Mouse (Mus musculus) kidney, embryonic 14.5 days (tissue): ENCODE measurements at regions not wholly inside any gene's neighbourhood (a gene's known extent, or its start where the extent isn't known, plus 50 kb on each side); places are given as distances from the start of the nearest gene placed in this dataset.

ENCODE experiments used
- ATAC-seq: fragments of 200-750 bp; cut with Nextera tagmentation; 2 replicates; pipeline ENCODE4 v1.8.0; 2017; ENCODE audit warnings: moderate number of reproducible peaks, mild to moderate bottlenecking, moderate TSS enrichment, moderate library complexity; ENCODE audit not compliant: low FRiP score, low TSS enrichment
- H3K27ac ChIP-seq: fragments of 300-500 bp; sonication (generic); 2 replicates; pipeline ENCODE4 v1.5.1; 2014; ENCODE audit warnings: low read depth, mild to moderate bottlenecking, low read length, moderate library complexity, mixed read lengths
- H3K27me3 ChIP-seq: fragments of 300-500 bp; sonication (generic); 2 replicates; pipeline ENCODE4 v1.6.1; 2014; ENCODE audit warnings: mild to moderate bottlenecking, low read length; ENCODE audit not compliant: control insufficient read depth, insufficient read depth
- H3K36me3 ChIP-seq: fragments of 300-500 bp; sonication (generic); 2 replicates; pipeline ENCODE4 v1.6.1; 2014; ENCODE audit warnings: low read length, mixed read lengths; ENCODE audit not compliant: control insufficient read depth, insufficient read depth
- H3K4me1 ChIP-seq: fragments of 300-500 bp; sonication (generic); 2 replicates; pipeline ENCODE4 v1.6.1; 2014; ENCODE audit warnings: low read length, mixed read lengths; ENCODE audit not compliant: control insufficient read depth, insufficient read depth
- H3K4me2 ChIP-seq: fragments of 300-500 bp; sonication (generic); replicated peaks from 2 replicates; pipeline ENCODE4 v1.6.1; 2014; ENCODE audit warnings: low read depth, mild to moderate bottlenecking, low read length
- H3K4me3 ChIP-seq: fragments of 300-500 bp; sonication (generic); 2 replicates; pipeline ENCODE4 v1.5.1; 2014; ENCODE audit warnings: mild to moderate bottlenecking, low read length
- H3K9ac ChIP-seq: fragments of 300-500 bp; sonication (generic); 2 replicates; pipeline ENCODE4 v1.6.1; 2014; ENCODE audit warnings: low read depth, mild to moderate bottlenecking, low read length, moderate library complexity
- H3K9me3 ChIP-seq: fragments of 300-500 bp; sonication (generic); 2 replicates; pipeline ENCODE4 v1.6.1; 2016; ENCODE audit warnings: low read length; ENCODE audit not compliant: control insufficient read depth
- whole genome bisulfite sequencing: fragments of 180-500 bp; shearing (Covaris S2); extraction: QIAGEN DNeasy Blood & Tissue Kit; methylation state at CpG from one replicate; pipeline ENCODE4 v1.1.7; 2014; 5-methylcytosine and 5-hydroxymethylcytosine counted together

DNA sequence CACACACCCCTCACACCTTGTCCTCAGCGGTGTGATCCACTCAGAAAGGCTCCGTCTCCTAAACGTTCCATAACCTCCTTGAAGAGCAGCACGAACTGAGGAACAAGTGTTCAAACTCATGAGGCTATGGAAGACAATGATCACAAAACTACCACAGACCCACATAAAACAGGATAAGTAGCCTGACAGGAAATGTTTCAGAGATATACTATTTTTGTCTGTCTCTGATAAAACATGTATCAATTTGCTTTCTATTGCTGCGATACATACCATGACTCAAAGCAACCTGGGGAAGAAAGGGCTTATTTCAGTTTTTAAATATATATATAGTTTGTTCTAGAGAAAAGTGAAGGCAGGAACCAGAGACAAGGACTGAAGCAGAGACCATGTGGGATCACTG, 3371.7 kb upstream of the Gm7489 start:
- 93% methylated on average over 5 of the region's 5 CpGs for WGBS

DNA sequence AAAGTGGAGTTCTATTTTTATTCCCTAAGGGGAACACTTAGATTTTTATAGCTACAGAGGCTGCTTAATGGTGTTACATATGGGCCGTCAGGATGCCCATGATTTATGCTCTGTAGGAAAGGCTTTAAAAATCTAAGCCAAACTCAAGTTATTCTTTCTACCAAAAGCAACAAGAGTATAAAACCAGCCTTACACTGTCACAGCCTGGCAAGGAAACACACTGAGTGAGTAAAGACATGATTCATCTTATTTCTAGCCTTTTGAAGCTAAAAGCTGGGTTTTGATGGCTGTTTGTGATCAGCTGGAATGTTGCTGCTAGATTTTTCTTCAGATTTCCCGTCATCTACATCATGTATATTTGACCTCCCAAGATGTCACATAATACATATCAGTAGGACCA, 3359.9 kb upstream of the Gm7489 start:
- Histone ChIP-seq H3K36me3 (no peaks in the 10 kb centered on the region), H3K9me3 (no peaks in the 10 kb centered on the region), H3K27me3 (no peaks in the 10 kb centered on the region), H3K4me3 (no peak overlapping the region), H3K27ac (no peak overlapping the region), H3K4me1 (no peaks in the 10 kb centered on the region), H3K9ac (no peak overlapping the region), H3K4me2 (no peak overlapping the region)
- WGBS, result 41% methylated on average over 2 of the region's 2 CpGs
- no peak for ATAC-seq

More for the DNA sequence above, 3371.7 kb upstream of the Gm7489 start:
- Histone ChIP-seq H3K4me2 (no peak overlapping the region), H3K9ac (no peak overlapping the region), H3K36me3 (no peaks in the 10 kb centered on the region), H3K27ac (no peak overlapping the region), H3K9me3 (no peaks in the 10 kb centered on the region), H3K4me1 (no peaks in the 10 kb centered on the region), H3K4me3 (no peak overlapping the region), H3K27me3 (no peaks in the 10 kb centered on the region)
- ATAC-seq, result no peak

DNA sequence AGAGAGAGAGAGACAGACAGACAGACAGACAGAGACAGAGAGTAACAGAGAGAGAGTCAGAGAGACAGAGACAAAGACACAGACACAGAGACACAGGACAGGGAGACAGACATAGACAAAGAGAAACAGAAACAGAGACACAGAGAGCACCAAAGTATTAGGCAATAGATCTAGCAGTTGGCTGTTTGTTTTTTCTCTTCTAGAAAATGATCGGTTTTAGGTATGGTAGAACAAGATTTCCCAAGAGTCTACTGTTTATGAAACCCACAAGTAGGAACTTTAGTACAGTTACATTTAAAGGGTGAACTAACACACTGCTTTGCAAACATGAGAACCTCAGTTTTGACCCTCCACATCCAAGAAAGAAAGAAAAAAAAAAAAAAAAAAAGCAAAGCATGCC, 3350.2 kb upstream of the Gm7489 start:
- H3K9ac ChIP-seq, result no peak overlapping the region
- H3K27me3 ChIP-seq, result no peaks in the 10 kb centered on the region
- no peak overlapping the region for H3K4me3 ChIP-seq
- WGBS, result 82% methylated on average over 1 of the region's 1 CpGs
- no peak overlapping the region for H3K27ac ChIP-seq
- no peaks in the 10 kb centered on the region for H3K36me3 ChIP-seq
- H3K9me3 ChIP-seq, result no peaks in the 10 kb centered on the region
- H3K4me1 ChIP-seq, result no peaks in the 10 kb centered on the region
- ATAC-seq, result no peak
- no peak overlapping the region for H3K4me2 ChIP-seq

DNA sequence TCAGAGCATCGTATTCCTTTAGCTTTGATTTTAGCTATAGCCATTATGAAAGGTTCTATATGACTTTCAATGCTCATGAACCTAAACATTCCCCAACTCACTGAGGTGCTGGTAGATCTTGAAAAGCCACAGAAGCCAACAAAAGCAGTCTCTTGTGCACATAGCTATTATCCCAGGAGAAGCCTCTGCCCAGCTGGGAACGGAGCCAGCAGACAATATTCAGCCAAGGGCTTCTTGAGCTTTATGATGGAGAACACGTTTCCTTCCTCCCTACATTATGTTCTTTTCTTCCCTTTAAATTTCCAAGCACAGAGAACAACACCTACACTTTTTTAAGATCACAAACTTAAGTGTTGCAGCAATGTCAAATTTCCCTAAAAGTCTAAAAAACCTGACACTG, 3321.1 kb upstream of the Gm7489 start:
- no peak overlapping the region for H3K4me2 ChIP-seq
- no peak overlapping the region for H3K9ac ChIP-seq
- no peak for ATAC-seq
- no peaks in the 10 kb centered on the region for H3K36me3 ChIP-seq
- WGBS, result 79% methylated on average over 3 of the region's 3 CpGs
- no peaks in the 10 kb centered on the region for H3K4me1 ChIP-seq
- no peaks in the 10 kb centered on the region for H3K9me3 ChIP-seq
- H3K4me3 ChIP-seq, result no peak overlapping the region
- no peaks in the 10 kb centered on the region for H3K27me3 ChIP-seq
- no peak overlapping the region for H3K27ac ChIP-seq

DNA sequence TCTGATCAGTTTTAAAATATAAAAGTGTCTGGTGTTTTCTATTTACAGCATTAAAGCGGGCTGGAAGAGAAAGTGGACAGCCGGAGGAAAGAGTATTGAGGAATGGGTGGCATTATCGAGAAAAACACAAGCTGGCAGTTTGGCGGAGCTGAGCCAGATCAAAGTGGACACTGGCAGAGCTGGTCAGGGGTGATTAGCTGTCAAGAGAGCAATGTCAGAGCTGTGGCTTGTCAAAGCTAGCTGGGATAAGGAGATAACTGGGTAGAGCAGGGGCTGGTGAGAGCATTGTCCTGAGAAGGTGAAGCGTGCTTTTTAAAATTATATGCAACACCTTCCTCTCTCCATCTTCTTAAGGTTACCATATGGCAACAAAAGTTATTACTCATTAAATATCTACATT, 3303.9 kb upstream of the Gm7489 start:
- Histone ChIP-seq H3K9me3 (peaks cover 7% of the 10 kb centered on the region; the same call in 1 of the 2 replicates), H3K4me3 (no peak overlapping the region), H3K36me3 (no peaks in the 10 kb centered on the region), H3K4me1 (no peaks in the 10 kb centered on the region), H3K27ac (no peak overlapping the region), H3K9ac (no peak overlapping the region), H3K27me3 (no peaks in the 10 kb centered on the region), H3K4me2 (no peak overlapping the region)
- 96% methylated on average over 5 of the region's 5 CpGs for WGBS
- no peak for ATAC-seq

DNA sequence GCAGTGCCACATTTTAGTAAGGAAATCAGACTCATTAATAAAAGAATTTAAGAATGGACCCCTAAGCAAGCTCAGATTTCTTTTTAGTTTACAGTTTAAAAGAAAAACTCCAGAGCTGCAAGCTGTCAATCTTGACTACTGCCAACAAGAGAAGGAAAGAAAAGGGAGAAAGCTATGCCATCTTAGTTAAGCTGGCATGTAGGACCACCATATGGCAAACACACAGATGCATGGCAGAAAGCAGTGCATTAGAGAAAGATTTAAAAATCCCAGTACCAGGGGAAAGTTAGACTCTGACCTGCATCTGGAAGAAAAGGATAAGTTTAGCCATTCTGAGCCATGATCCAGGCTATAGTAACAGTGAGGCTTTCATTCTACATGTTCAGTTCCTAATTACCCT, 3300.8 kb upstream of the Gm7489 start:
- no peak overlapping the region for H3K4me3 ChIP-seq
- ATAC-seq, result no peak
- H3K9me3 ChIP-seq, result peaks cover 7% of the 10 kb centered on the region; the same call in 1 of the 2 replicates
- no peak overlapping the region for H3K9ac ChIP-seq
- no peaks in the 10 kb centered on the region for H3K4me1 ChIP-seq
- H3K27me3 ChIP-seq, result no peaks in the 10 kb centered on the region
- no peak overlapping the region for H3K4me2 ChIP-seq
- H3K36me3 ChIP-seq, result no peaks in the 10 kb centered on the region
- H3K27ac ChIP-seq, result no peak overlapping the region

DNA sequence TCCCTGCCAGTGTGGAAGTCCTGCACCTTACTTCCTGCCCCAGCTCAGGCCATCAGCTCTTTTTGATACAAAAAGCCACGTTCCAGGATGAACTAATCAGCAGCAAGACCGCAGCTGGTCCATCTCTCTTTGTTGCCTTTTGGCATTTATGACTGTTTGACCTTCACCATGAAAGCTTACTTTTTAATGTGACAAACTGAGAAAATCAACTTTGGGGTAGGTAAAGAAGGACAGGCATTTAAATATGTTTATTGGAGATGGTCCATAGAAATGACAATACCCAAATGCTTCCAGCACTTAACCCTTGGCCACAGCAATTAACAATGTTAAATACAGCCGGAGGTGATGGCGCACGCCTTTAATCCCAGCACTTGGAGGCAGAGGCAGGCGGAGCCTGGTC, 3299.2 kb upstream of the Gm7489 start:
- no peak overlapping the region for H3K4me2 ChIP-seq
- no peaks in the 10 kb centered on the region for H3K27me3 ChIP-seq
- no peak for ATAC-seq
- H3K9ac ChIP-seq, result no peak overlapping the region
- 0 out of 2 replicates have a peak, but pooled peaks cover under 1% of the 10 kb centered on the region for H3K9me3 ChIP-seq
- H3K4me3 ChIP-seq, result no peak overlapping the region
- H3K27ac ChIP-seq, result no peak overlapping the region
- 58% methylated on average over 6 of the region's 6 CpGs for WGBS
- H3K4me1 ChIP-seq, result no peaks in the 10 kb centered on the region
- no peaks in the 10 kb centered on the region for H3K36me3 ChIP-seq
